Mouse (Mus musculus): ENCODE results near the gene Hk2. TPM values are rescaled to one million over a fixed set of nuclear protein-coding genes. Genes with fewer than 3 reads are reported as not detected.
"Not testable (repeated sequence)": the region's sequence is repeated elsewhere in the genome, so short reads cannot be mapped to it uniquely, and the experiment has no call there.

Hk2 gene
- polyA plus RNA-seq, 1 experiment = 31.5 TPM

DNA sequence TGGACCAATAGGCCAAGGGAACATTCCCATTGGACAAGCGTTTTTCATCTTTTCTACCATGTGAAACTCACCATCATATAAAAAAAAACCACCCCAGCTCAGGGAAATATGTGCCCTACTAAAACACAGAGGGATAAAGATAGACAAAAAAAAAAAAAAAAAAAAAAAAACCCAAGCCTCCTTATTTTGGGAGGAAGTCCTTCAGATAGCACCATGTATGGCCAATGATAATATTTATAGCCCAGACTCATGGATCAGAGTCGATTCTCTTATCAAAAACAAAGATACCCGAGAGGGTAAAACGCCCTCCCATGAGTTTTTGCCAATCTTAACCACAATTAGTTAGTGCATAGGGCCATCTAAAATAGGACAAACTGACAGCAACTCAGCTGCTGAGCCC, 84.8 kb downstream of the Hk2 start:
- no peak for DNase-seq (ENCODE audit: low read depth)

DNA sequence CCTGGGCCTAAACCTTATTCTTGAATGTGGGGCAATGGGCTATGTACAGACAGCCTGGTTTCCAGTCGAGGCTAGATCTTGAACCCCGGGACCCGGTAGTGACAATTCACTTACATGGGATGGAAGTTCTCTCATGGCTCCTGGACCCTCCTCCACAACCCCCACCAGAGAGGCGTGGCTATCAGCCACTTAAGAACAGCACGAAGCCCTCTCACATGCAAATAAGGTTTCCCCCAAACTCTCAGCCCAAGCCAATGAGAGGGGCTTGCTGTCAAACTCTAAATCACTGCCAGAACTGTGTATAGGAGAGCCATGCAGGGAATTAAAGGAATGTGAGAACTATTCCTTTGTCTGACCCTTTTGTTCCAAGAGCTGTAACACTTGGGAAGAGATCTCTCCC, 85.7 kb downstream of the Hk2 start:
- DNase-seq (ENCODE audit: low read depth) = not testable (repeated sequence)

DNA sequence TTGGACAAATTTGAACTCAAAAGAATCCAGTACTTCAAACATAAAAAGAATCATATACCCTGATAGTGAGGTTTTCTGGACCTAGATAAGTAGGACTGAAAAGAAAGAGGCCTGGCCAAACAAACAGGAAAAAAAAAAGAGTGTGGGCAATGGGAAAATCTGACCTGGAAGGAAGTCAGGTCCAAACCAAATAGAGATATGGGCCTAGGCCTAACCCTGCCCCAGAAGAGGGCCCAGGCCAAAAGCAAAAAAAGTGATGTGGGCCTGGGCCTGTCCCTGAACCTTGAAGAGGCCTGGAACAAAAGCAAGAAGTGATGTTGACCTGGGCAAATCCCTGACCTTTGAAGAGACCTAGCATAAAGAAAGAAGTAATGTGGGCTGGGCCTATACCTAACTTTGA, 90.1 kb downstream of the Hk2 start:
- no peak for DNase-seq (ENCODE audit: low read depth)

DNA sequence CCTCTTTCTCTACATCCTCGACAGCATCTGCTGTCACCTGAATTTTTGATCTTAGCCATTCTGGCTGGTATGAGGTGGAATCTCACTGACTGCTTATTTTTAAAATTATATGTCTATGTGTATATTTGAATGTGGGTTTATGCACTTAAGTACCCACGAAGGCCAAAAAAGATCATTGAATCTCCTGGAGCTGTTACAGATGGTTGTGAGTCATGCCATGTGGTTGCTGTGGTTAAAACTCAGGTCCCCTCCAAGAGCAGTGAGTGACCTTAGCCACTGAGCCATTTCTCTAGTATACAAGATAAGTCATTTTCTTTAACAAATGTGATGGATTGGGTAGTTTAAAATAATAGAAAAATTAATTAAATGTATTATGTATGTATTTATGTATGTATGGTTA, 95.0 kb downstream of the Hk2 start:
- DNase-seq (ENCODE audit: low read depth) = not testable (repeated sequence)

DNA sequence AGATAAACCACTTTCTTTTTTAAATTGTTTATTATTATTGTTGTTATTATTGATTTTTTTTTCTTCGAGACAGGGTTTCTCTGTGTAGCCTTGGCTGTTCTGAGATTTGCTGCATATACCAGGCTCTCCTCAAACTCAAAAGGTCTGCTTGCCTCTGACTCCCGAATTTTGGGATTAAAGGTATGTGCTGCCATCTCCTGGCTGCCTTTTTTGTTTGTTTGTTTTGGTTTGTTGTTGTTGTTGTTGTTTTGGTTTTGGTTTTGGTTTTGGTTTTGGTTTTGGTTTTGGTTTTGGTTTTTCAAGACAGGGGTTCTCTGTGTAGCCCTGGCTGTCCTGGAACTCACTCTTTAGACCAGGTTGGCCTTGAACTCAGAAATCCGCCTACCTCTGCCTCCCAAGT, 96.6 kb downstream of the Hk2 start:
- not testable (repeated sequence) for DNase-seq (ENCODE audit: low read depth)

Other genes with a start within 250 kb of the Hk2 start
- gene Pole4, start 69.1 kb downstream of the Hk2 start, polyA plus RNA-seq (2012; rRNA removed) = 19.0 and 23.0 TPM in 2 replicates
- 0.62 and 0.66 TPM in 2 replicates for gene Sema4f, start 165.3 kb upstream of the Hk2 start, polyA plus RNA-seq (2012; rRNA removed)
- 3.7 and 4.2 TPM in 2 replicates for gene M1ap, start 172.4 kb upstream of the Hk2 start, polyA plus RNA-seq (2012; rRNA removed)

All from gonadal fat pad, adult 2 months (tissue).